Mouse (Mus musculus) neural tube, embryonic 12.5 days (tissue): ENCODE results near the gene Tlr7. TPM values are rescaled to one million over a fixed set of nuclear protein-coding genes. Genes with fewer than 3 reads are reported as not detected.
A peak's percentile ranks its signal among the peaks of the same experiment; 100 is the strongest.
"Not testable (repeated sequence)": the region's sequence is repeated elsewhere in the genome, so short reads cannot be mapped to it uniquely, and the experiment has no call there.

Source experiments
- ATAC-seq: fragments of 200-750 bp; cut with Nextera tagmentation; 2 replicates; pipeline ENCODE4 v1.8.0; 2017; ENCODE audit warnings: low read depth, mild to moderate bottlenecking, moderate TSS enrichment, moderate library complexity; ENCODE audit not compliant: low FRiP score
- H3K27ac ChIP-seq: fragments of 300-500 bp; sonication (generic); 2 replicates; pipeline ENCODE4 v1.5.1; 2016
- H3K27me3 ChIP-seq: fragments of 300-500 bp; sonication (generic); replicated peaks from 2 replicates; pipeline ENCODE4 v1.6.1; 2016; ENCODE audit warnings: mild to moderate bottlenecking
- H3K36me3 ChIP-seq: fragments of 300-500 bp; sonication (generic); 2 replicates; pipeline ENCODE4 v1.6.1; 2016; ENCODE audit warnings: mild to moderate bottlenecking
- H3K4me1 ChIP-seq: fragments of 300-500 bp; sonication (generic); 2 replicates; pipeline ENCODE4 v1.6.1; 2016
- H3K4me2 ChIP-seq: fragments of 300-500 bp; sonication (generic); replicated peaks from 2 replicates; pipeline ENCODE4 v1.6.1; 2016; ENCODE audit warnings: mild to moderate bottlenecking
- H3K4me3 ChIP-seq: fragments of 300-500 bp; sonication (generic); 2 replicates; pipeline ENCODE4 v1.5.1; 2016
- H3K9ac ChIP-seq: fragments of 300-500 bp; sonication (generic); 2 replicates; pipeline ENCODE4 v1.6.1; 2016; ENCODE audit warnings: mild to moderate bottlenecking
- H3K9me3 ChIP-seq: fragments of 300-500 bp; sonication (generic); 2 replicates; pipeline ENCODE4 v1.6.1; 2016; ENCODE audit warnings: mild to moderate bottlenecking
- WGBS: fragments of 180-500 bp; shearing (Covaris S2); methylation state at CpG from one replicate; pipeline ENCODE4 v1.1.7; 2016; 5-methylcytosine and 5-hydroxymethylcytosine counted together
- polyA plus RNA-seq: library from polyadenylated mRNA; unstranded; fragments of >200 nt; fragmentation: Nextera tagmentation; extraction: Ambion mirVana; gene quantifications from 2 replicates; pipeline ENCODE4 v1.2.1, GENCODE M21; 2016

Tlr7 gene
- polyA plus RNA-seq, 1 experiment from 2014 or later, result 0.38 TPM

GRCm38 (mm10) chrX:167332607-167333006 lies 2.2 kb upstream of the Tlr7 start:
- Histone ChIP-seq H3K4me3 (no peak overlapping the region), H3K4me1 (no peaks in the 10 kb centered on the region), H3K4me2 (no peak overlapping the region), H3K9me3 (no peaks in the 10 kb centered on the region), H3K9ac (no peak overlapping the region), H3K36me3 (no peaks in the 10 kb centered on the region), H3K27ac (no peak overlapping the region), H3K27me3 (no peaks in the 10 kb centered on the region)
- ATAC-seq, result no peak
- WGBS, result 100% methylated on average over 1 of the region's 1 CpGs

- no peak for ATAC-seq
- Histone ChIP-seq H3K27me3 (no peaks in the 10 kb centered on the region), H3K4me3 (no peak overlapping the region), H3K4me1 (no peaks in the 10 kb centered on the region), H3K9me3 (no peaks in the 10 kb centered on the region), H3K36me3 (no peaks in the 10 kb centered on the region), H3K27ac (no peak overlapping the region), H3K4me2 (no peak overlapping the region), H3K9ac (no peak overlapping the region)
- WGBS, result 80% methylated on average over 4 of the region's 4 CpGs
These were observed 635 bp upstream of the Tlr7 start for GRCm38 (mm10) chrX:167330993-167331392.

- H3K4me3 ChIP-seq, result no peak overlapping the region
- H3K27me3 ChIP-seq, result no peaks in the 10 kb centered on the region
- H3K4me2 ChIP-seq, result no peak overlapping the region
- 89% methylated on average over 1 of the region's 1 CpGs for WGBS
- H3K4me1 ChIP-seq, result no peaks in the 10 kb centered on the region
- H3K9ac ChIP-seq, result no peak overlapping the region
- no peaks in the 10 kb centered on the region for H3K9me3 ChIP-seq
- H3K36me3 ChIP-seq, result no peaks in the 10 kb centered on the region
- H3K27ac ChIP-seq, result no peak overlapping the region
- no peak for ATAC-seq
These were observed 738 bp downstream of the Tlr7 start for GRCm38 (mm10) chrX:167329620-167330019.

- H3K4me2 ChIP-seq, result no peak overlapping the region
- no peaks in the 10 kb centered on the region for H3K9me3 ChIP-seq
- no peak overlapping the region for H3K27ac ChIP-seq
- no peak for ATAC-seq
- WGBS, result 82% methylated on average over 1 of the region's 1 CpGs
- no peak overlapping the region for H3K4me3 ChIP-seq
- H3K36me3 ChIP-seq, result no peaks in the 10 kb centered on the region
- H3K27me3 ChIP-seq, result no peaks in the 10 kb centered on the region
- H3K9ac ChIP-seq, result no peak overlapping the region
- H3K4me1 ChIP-seq, result no peaks in the 10 kb centered on the region
These were observed 1.3 kb downstream of the Tlr7 start for GRCm38 (mm10) chrX:167329098-167329497.

GRCm38 (mm10) chrX:167328519-167328918 lies 1.8 kb downstream of the Tlr7 start:
- ATAC-seq, result no peak
- H3K9me3 ChIP-seq, result no peaks in the 10 kb centered on the region
- H3K4me2 ChIP-seq, result no peak overlapping the region
- no peaks in the 10 kb centered on the region for H3K27me3 ChIP-seq
- no peak overlapping the region for H3K9ac ChIP-seq
- no peaks in the 10 kb centered on the region for H3K4me1 ChIP-seq
- H3K36me3 ChIP-seq, result no peaks in the 10 kb centered on the region
- no peak overlapping the region for H3K4me3 ChIP-seq
- 85% methylated on average over 3 of the region's 3 CpGs for WGBS
- H3K27ac ChIP-seq, result no peak overlapping the region

GRCm38 (mm10) chrX:167323742-167324141 lies 6.6 kb downstream of the Tlr7 start:
- ATAC-seq, result no peak
- no peak overlapping the region for H3K27ac ChIP-seq
- no peaks in the 10 kb centered on the region for H3K27me3 ChIP-seq
- H3K9ac ChIP-seq, result no peak overlapping the region
- H3K36me3 ChIP-seq, result no peaks in the 10 kb centered on the region
- no peaks in the 10 kb centered on the region for H3K4me1 ChIP-seq
- 56% methylated on average over 1 of the region's 1 CpGs for WGBS
- H3K4me3 ChIP-seq, result no peak overlapping the region
- no peaks in the 10 kb centered on the region for H3K9me3 ChIP-seq
- H3K4me2 ChIP-seq, result no peak overlapping the region

GRCm38 (mm10) chrX:167321233-167321806 lies 9.0 kb downstream of the Tlr7 start:
- Histone ChIP-seq H3K9ac (no peak overlapping the region), H3K27me3 (no peaks in the 10 kb centered on the region), H3K4me2 (no peak overlapping the region), H3K9me3 (no peaks in the 10 kb centered on the region), H3K4me3 (no peak overlapping the region), H3K36me3 (no peaks in the 10 kb centered on the region), H3K4me1 (no peaks in the 10 kb centered on the region), H3K27ac (no peak overlapping the region)
- ATAC-seq, result 0 out of 2 replicates have a peak, but pooled peaks have one; percentile 38
- WGBS, result 48% methylated on average over 4 of the region's 4 CpGs

- no peaks in the 10 kb centered on the region for H3K36me3 ChIP-seq
- WGBS, result 36% methylated on average over 4 of the region's 4 CpGs
- peak; percentile 41; the same call in 1 of the 2 replicates for ATAC-seq
- no peak overlapping the region for H3K4me2 ChIP-seq
- H3K9me3 ChIP-seq, result no peaks in the 10 kb centered on the region
- H3K27me3 ChIP-seq, result no peaks in the 10 kb centered on the region
- no peak overlapping the region for H3K9ac ChIP-seq
- H3K4me3 ChIP-seq, result no peak overlapping the region
- H3K4me1 ChIP-seq, result no peaks in the 10 kb centered on the region
- no peak overlapping the region for H3K27ac ChIP-seq
These were observed 11.4 kb downstream of the Tlr7 start for GRCm38 (mm10) chrX:167318819-167319396.

- 38% methylated on average over 5 of the region's 5 CpGs for WGBS
- H3K27me3 ChIP-seq, result no peaks in the 10 kb centered on the region
These were observed 14.6 kb downstream of the Tlr7 start for GRCm38 (mm10) chrX:167315766-167316165.

GRCm38 (mm10) chrX:167315093-167315726 lies 15.1 kb downstream of the Tlr7 start:
- Histone ChIP-seq H3K9ac (no peak overlapping the region), H3K4me1 (no peaks in the 10 kb centered on the region), H3K4me3 (no peak overlapping the region), H3K9me3 (no peaks in the 10 kb centered on the region), H3K27me3 (no peaks in the 10 kb centered on the region), H3K4me2 (no peak overlapping the region), H3K36me3 (no peaks in the 10 kb centered on the region), H3K27ac (no peak overlapping the region)
- WGBS, result 51% methylated on average over 4 of the region's 4 CpGs
- ATAC-seq, result peak; percentile 59

More at GRCm38 (mm10) chrX:167315766-167316165, 14.6 kb downstream of the Tlr7 start:
- Histone ChIP-seq H3K4me1 (no peaks in the 10 kb centered on the region), H3K9ac (no peak overlapping the region), H3K36me3 (no peaks in the 10 kb centered on the region), H3K4me2 (no peak overlapping the region), H3K27ac (no peak overlapping the region), H3K4me3 (no peak overlapping the region), H3K9me3 (no peaks in the 10 kb centered on the region)
- ATAC-seq, result peak; percentile 67

- not testable (repeated sequence) for H3K27me3 ChIP-seq, H3K9ac ChIP-seq, ATAC-seq, H3K4me3 ChIP-seq, H3K4me2 ChIP-seq, H3K27ac ChIP-seq, H3K36me3 ChIP-seq, H3K9me3 ChIP-seq, H3K4me1 ChIP-seq
- 92% methylated on average over 1 of the region's 1 CpGs for WGBS
These were observed 28.3 kb downstream of the Tlr7 start for GRCm38 (mm10) chrX:167302061-167302460.

- 0 out of 2 replicates have a peak, but pooled peaks have one; percentile 44 for ATAC-seq
These were observed 53.4 kb downstream of the Tlr7 start for GRCm38 (mm10) chrX:167276953-167277352.

More at GRCm38 (mm10) chrX:167276953-167277352, 53.4 kb downstream of the Tlr7 start:
- no peaks in the 10 kb centered on the region for H3K4me1 ChIP-seq
- H3K4me2 ChIP-seq, result no peak overlapping the region
- no peak overlapping the region for H3K9ac ChIP-seq
- H3K27me3 ChIP-seq, result no peaks in the 10 kb centered on the region
- H3K9me3 ChIP-seq, result no peaks in the 10 kb centered on the region
- 28% methylated on average over 9 of the region's 9 CpGs for WGBS
- no peaks in the 10 kb centered on the region for H3K36me3 ChIP-seq
- no peak overlapping the region for H3K4me3 ChIP-seq
- no peak overlapping the region for H3K27ac ChIP-seq
